Mouse (Mus musculus) hindbrain, embryonic 14.5 days (tissue): ENCODE data around the gene Hk2. TPM values are rescaled to one million over a fixed set of nuclear protein-coding genes. Genes with fewer than 3 reads are reported as not detected.

Experiments
- ATAC-seq: fragments of 200-750 bp; cut with Nextera tagmentation; 2 replicates; pipeline ENCODE4 v1.8.0; 2017; ENCODE audit warnings: moderate number of reproducible peaks, mild to moderate bottlenecking, moderate TSS enrichment, moderate library complexity; ENCODE audit not compliant: low FRiP score
- DNase-seq: peaks from one replicate; pipeline ENCODE4 v3.0.0-alpha.2; 2015; ENCODE audit warnings: low spot score
- H3K27ac ChIP-seq: fragments of 300-500 bp; sonication (generic); 2 replicates; pipeline ENCODE4 v1.5.1; 2014; ENCODE audit warnings: mild to moderate bottlenecking, moderate library complexity
- H3K27me3 ChIP-seq: fragments of 300-500 bp; sonication (generic); 2 replicates; pipeline ENCODE4 v1.6.1; 2014; ENCODE audit warnings: mild to moderate bottlenecking, low read length, mixed read lengths; ENCODE audit not compliant: control insufficient read depth, insufficient read depth
- H3K36me3 ChIP-seq: fragments of 300-500 bp; sonication (generic); replicated peaks from 2 replicates; pipeline ENCODE4 v1.6.1; 2014; ENCODE audit not compliant: control insufficient read depth, insufficient read depth
- H3K4me1 ChIP-seq: fragments of 300-500 bp; sonication (generic); replicated peaks from 2 replicates; pipeline ENCODE4 v1.6.1; 2014; ENCODE audit warnings: antibody characterized with exemption, low read length, mixed read lengths; ENCODE audit not compliant: control insufficient read depth, insufficient read depth
- H3K4me2 ChIP-seq: fragments of 300-500 bp; sonication (generic); replicated peaks from 2 replicates; pipeline ENCODE4 v1.6.1; 2014; ENCODE audit warnings: mild to moderate bottlenecking, moderate library complexity
- H3K4me3 ChIP-seq: fragments of 300-500 bp; sonication (generic); replicated peaks from 2 replicates; pipeline ENCODE4 v1.5.1; 2014; ENCODE audit warnings: mild to moderate bottlenecking, low read length
- H3K9ac ChIP-seq: fragments of 300-500 bp; sonication (generic); 2 replicates; pipeline ENCODE4 v1.6.1; 2014
- H3K9me3 ChIP-seq: fragments of 300-500 bp; sonication (generic); 2 replicates; pipeline ENCODE4 v1.6.1; 2016; ENCODE audit warnings: low read length; ENCODE audit not compliant: control insufficient read depth
- WGBS: fragments of 180-500 bp; shearing (Covaris S2); extraction: QIAGEN DNeasy Blood & Tissue Kit; methylation state at CpG from one replicate; pipeline ENCODE4 v1.1.7; 2014; 5-methylcytosine and 5-hydroxymethylcytosine counted together
- polyA plus RNA-seq: library from polyadenylated mRNA; unstranded; fragments of >200 nt; fragmentation: Nextera tagmentation; extraction: Ambion mirVana; gene quantifications from 2 replicates; pipeline ENCODE4 v1.2.1, GENCODE M21; 2014

Gene Hk2
- polyA plus RNA-seq, 1 experiment from 2014 or later, result 2.4 TPM

GRCm38 (mm10) chr6:82737634-82738540, 36.4 kb downstream of the Hk2 start:
- Histone ChIP-seq H3K4me3 (no peak overlapping the region), H3K4me2 (no peak overlapping the region), H3K4me1 (no peaks in the 10 kb centered on the region), H3K27ac (no peak overlapping the region), H3K36me3 (no peaks in the 10 kb centered on the region), H3K9ac (no peak overlapping the region), H3K27me3 (no peaks in the 10 kb centered on the region), H3K9me3 (no peaks in the 10 kb centered on the region)
- ATAC-seq (no peak), DNase-seq (no peak)
- WGBS, result 92% methylated on average over 27 of the region's 27 CpGs

GRCm38 (mm10) chr6:82736626-82737600, 37.3 kb downstream of the Hk2 start:
- 79% methylated on average over 25 of the region's 25 CpGs for WGBS
- Histone ChIP-seq H3K27me3 (no peaks in the 10 kb centered on the region), H3K9me3 (no peaks in the 10 kb centered on the region), H3K4me1 (no peaks in the 10 kb centered on the region), H3K36me3 (no peaks in the 10 kb centered on the region), H3K4me3 (no peak overlapping the region), H3K4me2 (no peak overlapping the region), H3K9ac (no peak overlapping the region), H3K27ac (no peak overlapping the region)
- no peak for ATAC-seq
- DNase-seq, result no peak

GRCm38 (mm10) chr6:82735347-82735746, 38.9 kb downstream of the Hk2 start:
- H3K9ac ChIP-seq, result no peak overlapping the region
- no peaks in the 10 kb centered on the region for H3K9me3 ChIP-seq
- DNase-seq (peak; percentile 40), ATAC-seq (no peak)
- H3K27me3 ChIP-seq, result no peaks in the 10 kb centered on the region
- no peak overlapping the region for H3K4me3 ChIP-seq
- no peaks in the 10 kb centered on the region for H3K4me1 ChIP-seq
- H3K36me3 ChIP-seq, result no peaks in the 10 kb centered on the region
- H3K27ac ChIP-seq, result no peak overlapping the region
- 88% methylated on average over 7 of the region's 7 CpGs for WGBS
- no peak overlapping the region for H3K4me2 ChIP-seq

- Histone ChIP-seq H3K27ac (no peak overlapping the region), H3K9me3 (no peaks in the 10 kb centered on the region), H3K4me3 (no peak overlapping the region), H3K9ac (no peak overlapping the region), H3K4me1 (no peaks in the 10 kb centered on the region), H3K36me3 (no peaks in the 10 kb centered on the region), H3K27me3 (no peaks in the 10 kb centered on the region), H3K4me2 (no peak overlapping the region)
- 90% methylated on average over 21 of the region's 21 CpGs for WGBS
- no peak for ATAC-seq
- no peak for DNase-seq
These were observed 45.6 kb downstream of the Hk2 start for GRCm38 (mm10) chr6:82728635-82729034.

- Histone ChIP-seq H3K27ac (no peak overlapping the region), H3K9ac (no peak overlapping the region), H3K27me3 (no peaks in the 10 kb centered on the region), H3K4me3 (no peak overlapping the region), H3K4me2 (no peak overlapping the region), H3K9me3 (no peaks in the 10 kb centered on the region), H3K4me1 (no peaks in the 10 kb centered on the region), H3K36me3 (no peaks in the 10 kb centered on the region)
- DNase-seq (no peak), ATAC-seq (no peak)
- 94% methylated on average over 13 of the region's 13 CpGs for WGBS
These were observed 47.0 kb downstream of the Hk2 start for GRCm38 (mm10) chr6:82727206-82727605.

GRCm38 (mm10) chr6:82723321-82723720, 50.9 kb downstream of the Hk2 start:
- H3K27me3 ChIP-seq, result no peaks in the 10 kb centered on the region
- H3K4me3 ChIP-seq, result no peak overlapping the region
- WGBS, result 54% methylated on average over 5 of the region's 5 CpGs
- no peaks in the 10 kb centered on the region for H3K9me3 ChIP-seq
- H3K4me2 ChIP-seq, result no peak overlapping the region
- no peaks in the 10 kb centered on the region for H3K36me3 ChIP-seq
- no peak overlapping the region; the same call in 1 of the 2 replicates for H3K27ac ChIP-seq
- DNase-seq (no peak), ATAC-seq (no peak)
- no peak overlapping the region for H3K9ac ChIP-seq
- H3K4me1 ChIP-seq, result no peaks in the 10 kb centered on the region

GRCm38 (mm10) chr6:82716126-82716525, 58.1 kb downstream of the Hk2 start:
- Histone ChIP-seq H3K9ac (no peak overlapping the region), H3K27ac (no peak overlapping the region), H3K9me3 (no peaks in the 10 kb centered on the region), H3K4me3 (no peak overlapping the region), H3K36me3 (no peaks in the 10 kb centered on the region), H3K4me2 (no peak overlapping the region), H3K27me3 (no peaks in the 10 kb centered on the region), H3K4me1 (no peaks in the 10 kb centered on the region; the same call in 1 of the 2 replicates)
- WGBS, result 87% methylated on average over 4 of the region's 4 CpGs
- ATAC-seq, result no peak
- no peak for DNase-seq

GRCm38 (mm10) chr6:82715653-82716052, 58.6 kb downstream of the Hk2 start:
- no peak overlapping the region for H3K4me3 ChIP-seq
- H3K4me1 ChIP-seq, result no peaks in the 10 kb centered on the region; the same call in 1 of the 2 replicates
- no peak overlapping the region for H3K9ac ChIP-seq
- no peaks in the 10 kb centered on the region for H3K36me3 ChIP-seq
- WGBS, result 94% methylated on average over 3 of the region's 3 CpGs
- ATAC-seq, result no peak
- H3K4me2 ChIP-seq, result no peak overlapping the region
- no peaks in the 10 kb centered on the region for H3K27me3 ChIP-seq
- H3K9me3 ChIP-seq, result no peaks in the 10 kb centered on the region
- no peak for DNase-seq
- H3K27ac ChIP-seq, result no peak overlapping the region

GRCm38 (mm10) chr6:82715253-82715652, 59.0 kb downstream of the Hk2 start:
- H3K4me1 ChIP-seq, result no peaks in the 10 kb centered on the region; the same call in 1 of the 2 replicates
- ATAC-seq, result no peak
- no peak overlapping the region for H3K9ac ChIP-seq
- H3K4me3 ChIP-seq, result no peak overlapping the region
- WGBS, result 88% methylated on average over 6 of the region's 6 CpGs
- H3K4me2 ChIP-seq, result no peak overlapping the region
- H3K9me3 ChIP-seq, result no peaks in the 10 kb centered on the region
- H3K36me3 ChIP-seq, result no peaks in the 10 kb centered on the region
- no peak for DNase-seq
- no peaks in the 10 kb centered on the region for H3K27me3 ChIP-seq
- no peak overlapping the region for H3K27ac ChIP-seq
